Mouse (Mus musculus): ENCODE data around the gene Stk11. TPM values are rescaled to one million over a fixed set of nuclear protein-coding genes. Genes with fewer than 3 reads are reported as not detected.
A peak's percentile ranks its signal among the peaks of the same experiment; 100 is the strongest.
"Not testable (repeated sequence)": the region's sequence is repeated elsewhere in the genome, so short reads cannot be mapped to it uniquely, and the experiment has no call there.

Stk11 gene
- polyA plus RNA-seq, 1 experiment from 2014 or later, result 27.1 TPM

GRCm38 (mm10) chr10:80162716-80163299 is 47.2 kb downstream of the Stk11 start:
- Histone ChIP-seq H3K27me3 (ENCODE audit: control insufficient read depth, insufficient read depth, low read length) (no peaks in the 10 kb centered on the region), H3K4me1 (ENCODE audit: control insufficient read depth, insufficient read depth, low read length) (peaks cover 54% of the 10 kb centered on the region), H3K4me2 (ENCODE audit: low read depth, severe bottlenecking) (peak overlapping the region; percentile 13; the same call in 1 of the 2 replicates), H3K27ac (replicated peaks; ENCODE audit: low read depth, low read length) (no peak overlapping the region; the same call in 1 of the 2 replicates), H3K9ac (ENCODE audit: low read length) (no peak overlapping the region), H3K9me3 (ENCODE audit: control insufficient read depth, low read length) (no peaks in the 10 kb centered on the region), H3K36me3 (ENCODE audit: control insufficient read depth, insufficient read depth, low read length) (no peaks in the 10 kb centered on the region; the same call in 1 of the 2 replicates), H3K4me3 (ENCODE audit: low read depth, low read length) (no peak overlapping the region)
- DNase-seq (ENCODE audit: low spot score) (no peak), ATAC-seq (ENCODE audit: insufficient number of reproducible peaks, low FRiP score, low TSS enrichment, low read depth) (no peak)
- 68% methylated on average over 6 of the region's 6 CpGs for WGBS

- Histone ChIP-seq H3K4me2 (ENCODE audit: low read depth, severe bottlenecking) (no peak overlapping the region), H3K4me1 (ENCODE audit: control insufficient read depth, insufficient read depth, low read length) (peaks cover 51% of the 10 kb centered on the region), H3K4me3 (ENCODE audit: low read depth, low read length) (no peak overlapping the region), H3K27ac (replicated peaks; ENCODE audit: low read depth, low read length) (no peak overlapping the region), H3K36me3 (ENCODE audit: control insufficient read depth, insufficient read depth, low read length) (no peaks in the 10 kb centered on the region), H3K9me3 (ENCODE audit: control insufficient read depth, low read length) (no peaks in the 10 kb centered on the region), H3K9ac (ENCODE audit: low read length) (no peak overlapping the region), H3K27me3 (ENCODE audit: control insufficient read depth, insufficient read depth, low read length) (no peaks in the 10 kb centered on the region)
- ATAC-seq (ENCODE audit: insufficient number of reproducible peaks, low FRiP score, low TSS enrichment, low read depth) (no peak), DNase-seq (ENCODE audit: low spot score) (no peak)
- WGBS, result 74% methylated on average over 8 of the region's 8 CpGs
Observed at GRCm38 (mm10) chr10:80163721-80164120, 48.1 kb downstream of the Stk11 start.

- H3K4me3 ChIP-seq (ENCODE audit: low read depth, low read length), result peak overlapping the region; percentile 34
- WGBS, result 7% methylated on average over 44 of the region's 44 CpGs
- H3K9me3 ChIP-seq (ENCODE audit: control insufficient read depth, low read length), result no peaks in the 10 kb centered on the region
- no peaks in the 10 kb centered on the region for H3K36me3 ChIP-seq (ENCODE audit: control insufficient read depth, insufficient read depth, low read length)
- no peak for ATAC-seq (ENCODE audit: insufficient number of reproducible peaks, low FRiP score, low TSS enrichment, low read depth)
- DNase-seq (ENCODE audit: low spot score), result no peak
- H3K9ac ChIP-seq (ENCODE audit: low read length), result peak overlapping the region; percentile 32; the same call in 1 of the 2 replicates
- no peaks in the 10 kb centered on the region for H3K27me3 ChIP-seq (ENCODE audit: control insufficient read depth, insufficient read depth, low read length)
- H3K4me1 ChIP-seq (ENCODE audit: control insufficient read depth, insufficient read depth, low read length), result peaks cover 51% of the 10 kb centered on the region
- peak overlapping the region; percentile 83 for H3K4me2 ChIP-seq (ENCODE audit: low read depth, severe bottlenecking)
- no peak overlapping the region for H3K27ac ChIP-seq (replicated peaks; ENCODE audit: low read depth, low read length)
Observed at GRCm38 (mm10) chr10:80164161-80164997, 48.8 kb downstream of the Stk11 start.

- peak; percentile 99 for DNase-seq (ENCODE audit: low spot score)
- Histone ChIP-seq H3K9me3 (ENCODE audit: control insufficient read depth, low read length) (no peaks in the 10 kb centered on the region), H3K4me1 (ENCODE audit: control insufficient read depth, insufficient read depth, low read length) (peaks cover 50% of the 10 kb centered on the region), H3K27ac (replicated peaks; ENCODE audit: low read depth, low read length) (no peak overlapping the region), H3K9ac (ENCODE audit: low read length) (peak overlapping the region; percentile 32; the same call in 1 of the 2 replicates), H3K27me3 (ENCODE audit: control insufficient read depth, insufficient read depth, low read length) (no peaks in the 10 kb centered on the region), H3K4me2 (ENCODE audit: low read depth, severe bottlenecking) (peak overlapping the region; percentile 83), H3K4me3 (ENCODE audit: low read depth, low read length) (peak overlapping the region; percentile 34), H3K36me3 (ENCODE audit: control insufficient read depth, insufficient read depth, low read length) (peaks cover 3% of the 10 kb centered on the region; the same call in 1 of the 2 replicates)
- WGBS, result under 1% methylated on average over 17 of the region's 17 CpGs
- ATAC-seq (ENCODE audit: insufficient number of reproducible peaks, low FRiP score, low TSS enrichment, low read depth), result 0 out of 2 replicates have a peak, but pooled peaks have one; percentile 2
Observed at GRCm38 (mm10) chr10:80164998-80165344, 49.4 kb downstream of the Stk11 start.

GRCm38 (mm10) chr10:80165392-80166128 is 50.0 kb downstream of the Stk11 start, which contains the start of gene Cirbp:
Gene Cirbp (plus strand): TSS chr10:80165985.
- no peaks in the 10 kb centered on the region for H3K9me3 ChIP-seq (ENCODE audit: control insufficient read depth, low read length)
- DNase-seq (ENCODE audit: low spot score) (no peak), ATAC-seq (ENCODE audit: insufficient number of reproducible peaks, low FRiP score, low TSS enrichment, low read depth) (no peak)
- 17% methylated on average over 20 of the region's 20 CpGs for WGBS
- H3K9ac ChIP-seq (ENCODE audit: low read length), result peak within 1 kb of the TSS; percentile 32; the same call in 1 of the 2 replicates
- H3K27ac ChIP-seq (replicated peaks; ENCODE audit: low read depth, low read length), result no peak within 1 kb of the TSS
- peak within 1 kb of the TSS; percentile 83 for H3K4me2 ChIP-seq (ENCODE audit: low read depth, severe bottlenecking)
- H3K36me3 ChIP-seq (ENCODE audit: control insufficient read depth, insufficient read depth, low read length), result peaks cover 8% of the 10 kb centered on the region; the same call in 1 of the 2 replicates
- peaks cover 48% of the 10 kb centered on the region for H3K4me1 ChIP-seq (ENCODE audit: control insufficient read depth, insufficient read depth, low read length)
- H3K4me3 ChIP-seq (ENCODE audit: low read depth, low read length), result peak within 1 kb of the TSS; percentile 34
- H3K27me3 ChIP-seq (ENCODE audit: control insufficient read depth, insufficient read depth, low read length), result no peaks in the 10 kb centered on the region

- not testable (repeated sequence) for H3K27me3 ChIP-seq (ENCODE audit: control insufficient read depth, insufficient read depth, low read length); H3K4me2 ChIP-seq (ENCODE audit: low read depth, severe bottlenecking); H3K9me3 ChIP-seq (ENCODE audit: control insufficient read depth, low read length); ATAC-seq (ENCODE audit: insufficient number of reproducible peaks, low FRiP score, low TSS enrichment, low read depth); DNase-seq (ENCODE audit: low spot score); H3K9ac ChIP-seq (ENCODE audit: low read length); H3K4me3 ChIP-seq (ENCODE audit: low read depth, low read length); H3K27ac ChIP-seq (replicated peaks; ENCODE audit: low read depth, low read length)
- peaks cover 13% of the 10 kb centered on the region; the same call in 1 of the 2 replicates for H3K36me3 ChIP-seq (ENCODE audit: control insufficient read depth, insufficient read depth, low read length)
- peaks cover 42% of the 10 kb centered on the region for H3K4me1 ChIP-seq (ENCODE audit: control insufficient read depth, insufficient read depth, low read length)
- 74% methylated on average over 4 of the region's 4 CpGs for WGBS
Observed at GRCm38 (mm10) chr10:80166136-80166535, 50.5 kb downstream of the Stk11 start.

- no peaks in the 10 kb centered on the region for H3K9me3 ChIP-seq (ENCODE audit: control insufficient read depth, low read length)
- peak overlapping the region; percentile 85 for H3K4me2 ChIP-seq (ENCODE audit: low read depth, severe bottlenecking)
- H3K27me3 ChIP-seq (ENCODE audit: control insufficient read depth, insufficient read depth, low read length), result no peaks in the 10 kb centered on the region
- peaks cover 19% of the 10 kb centered on the region for H3K36me3 ChIP-seq (ENCODE audit: control insufficient read depth, insufficient read depth, low read length)
- peak overlapping the region; percentile 92 for H3K4me3 ChIP-seq (ENCODE audit: low read depth, low read length)
- WGBS, result 1% methylated on average over 46 of the region's 55 CpGs
- DNase-seq (ENCODE audit: low spot score) (peak; percentile 99), ATAC-seq (ENCODE audit: insufficient number of reproducible peaks, low FRiP score, low TSS enrichment, low read depth) (peak; percentile 89)
- peak overlapping the region; percentile 99 for H3K27ac ChIP-seq (replicated peaks; ENCODE audit: low read depth, low read length)
- H3K4me1 ChIP-seq (ENCODE audit: control insufficient read depth, insufficient read depth, low read length), result peaks cover 39% of the 10 kb centered on the region
- H3K9ac ChIP-seq (ENCODE audit: low read length), result peak overlapping the region; percentile 99
Observed at GRCm38 (mm10) chr10:80167460-80168037, 51.9 kb downstream of the Stk11 start.

Data from limb, embryonic 11.5 days (tissue).